Comparison of ENCODE assay signal across 8 mouse cellular contexts in the genomic region with DNA sequence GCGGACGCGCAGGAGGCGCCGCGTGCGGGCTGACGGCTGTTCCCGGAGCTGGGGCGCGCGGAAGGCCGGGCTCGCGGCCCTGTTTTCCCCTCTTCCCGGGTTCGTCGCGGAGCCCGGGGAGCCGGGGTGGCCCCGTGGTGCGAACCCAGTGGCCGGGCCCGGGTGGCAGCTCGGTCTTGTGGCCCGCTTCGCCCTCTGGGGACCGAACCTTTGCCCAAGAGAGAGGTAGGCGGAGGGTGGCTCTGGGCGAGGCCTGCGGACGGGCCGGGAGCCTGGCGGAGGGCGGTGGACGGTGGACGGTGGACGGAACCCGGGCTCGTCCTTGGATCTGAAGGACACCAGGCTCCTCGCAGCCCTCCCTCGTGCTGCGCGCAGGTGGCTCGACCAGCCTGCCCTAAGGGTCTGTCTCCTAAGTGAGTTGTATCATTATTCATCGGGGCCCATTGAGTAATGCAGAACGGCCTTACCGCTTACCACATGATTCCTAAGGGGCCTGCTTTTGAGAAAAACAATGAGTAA. TPM values are rescaled to one million over a fixed set of nuclear protein-coding genes. Genes with fewer than 3 reads are reported as not detected.
DNase-seq lines count a peak whose midpoint lies in the region; ATAC-seq and TF ChIP-seq lines count a peak whose summit lies in the region.

No protein-coding gene starts in this region.

- H3K4me3 ChIP-seq in lung, adult 2 months (replicated peaks; ENCODE audit: extremely low read depth, low read depth, low read length): peak overlapping the region; percentile 68
- peak overlapping the region; percentile 95 for H3K4me3 ChIP-seq in forebrain, embryonic 14.5 days (ENCODE audit: low read depth, low read length)
- H3K4me3 ChIP-seq in macrophage (ENCODE audit: inconsistent target): peak overlapping the region; percentile 80

- peak overlapping the region; percentile 71 for H3K4me2 ChIP-seq in forebrain, embryonic 14.5 days (ENCODE audit: low read length)

- peak overlapping the region; percentile 79 for H3K27ac ChIP-seq in forebrain, embryonic 14.5 days (ENCODE audit: low read depth, low read length)
- H3K27ac ChIP-seq in macrophage: peak overlapping the region; percentile 58

- H3K79me2 ChIP-seq in macrophage (ENCODE audit: inconsistent target): peaks cover 51% of the 10 kb centered on the region

- no peaks in the 10 kb centered on the region for H3K9me3 ChIP-seq in forebrain, embryonic 14.5 days (replicated peaks; ENCODE audit: control insufficient read depth, low read length)

- no peak for TF ChIP-seq CTCF in lung, adult 2 months (IDR thresholded peaks at IDR 0.05; ENCODE audit: insufficient read depth, low read length)
- no peak for TF ChIP-seq CTCF in brain, embryonic 14.5 days (IDR thresholded peaks at IDR 0.05; ENCODE audit: borderline replicate concordance, extremely low read depth, insufficient read depth, insufficient read length)

- H3K4me1 ChIP-seq in lung, adult 2 months (ENCODE audit: control insufficient read depth, insufficient read depth, low read length): no peaks in the 10 kb centered on the region; the same call in none of the 2 replicates
- 0 out of 2 replicates have a peak, but pooled peaks cover 12% of the 10 kb centered on the region for H3K4me1 ChIP-seq in forebrain, embryonic 14.5 days (ENCODE audit: control insufficient read depth, insufficient read depth, low read length)

- no peak for DNase-seq in lung, adult 2 months
- no peak for DNase-seq in lung, postnatal 4 days
- peak; percentile 35 for DNase-seq in brain, embryonic 14.5 days (ENCODE audit: low read depth)
- DNase-seq in forebrain, embryonic 14.5 days (ENCODE audit: low spot score): no peak
- no peak for DNase-seq in layer of hippocampus, postnatal 25 days (ENCODE audit: extremely low spot score in 1 of 2, low spot score in 1 of 2)
- DNase-seq in spleen, adult 18-20 months: no peak

- ATAC-seq in forebrain, embryonic 14.5 days: peak; percentile 75
- ATAC-seq in activated CD4-positive, CD25-positive, alpha-beta regulatory T cell, adult 4 months: no peak

- H3K27me3 ChIP-seq in forebrain, embryonic 14.5 days (replicated peaks; ENCODE audit: control insufficient read depth, insufficient read depth, low read length): no peaks in the 10 kb centered on the region

- WGBS in lung, adult 2 months: under 1% methylated on average over 49 of the region's 49 CpGs
- WGBS in forebrain, embryonic 14.5 days: under 1% methylated on average over 35 of the region's 49 CpGs
- under 1% methylated on average over 47 of the region's 49 CpGs for WGBS in macrophage (ENCODE audit: missing documents)

- peak overlapping the region; percentile 97 for H3K9ac ChIP-seq in forebrain, embryonic 14.5 days (ENCODE audit: low read length)

- no peak for TF ChIP-seq POLR2A in lung, adult 2 months (IDR thresholded peaks at IDR 0.05; ENCODE audit: borderline replicate concordance, extremely low read depth, low read depth, low read length)
- TF ChIP-seq POLR2A in brain, embryonic 14.5 days (IDR thresholded peaks at IDR 0.05; ENCODE audit: borderline replicate concordance, extremely low read depth, insufficient read depth, insufficient read length, poor library complexity, severe bottlenecking): no peak

- peaks cover 37% of the 10 kb centered on the region for H3K36me3 ChIP-seq in forebrain, embryonic 14.5 days (ENCODE audit: control insufficient read depth, insufficient read depth, low read length)
- H3K36me3 ChIP-seq in macrophage (ENCODE audit: inconsistent target): peaks cover 32% of the 10 kb centered on the region

RNA-seq across cellular contexts. Expression of gene Zfp655, which starts 0.4 kb away (rescaled TPM):
- polyA plus RNA-seq in lung, adult 2 months (2012; rRNA removed): 11.4 and 18.0 TPM in 2 replicates
- polyA plus RNA-seq in brain, embryonic 14.5 days (2012; rRNA removed): 20.9 and 21.4 TPM in 2 replicates
- 42.8 and 45.7 TPM in 2 replicates for polyA plus RNA-seq in forebrain, embryonic 14.5 days (2014; fragmentation: Nextera tagmentation; extraction: Ambion mirVana)
- total RNA-seq in macrophage (2018; cell fraction: chromatin; rRNA removed): 100 to 1,000 TPM in 23 of 26 experiments, 10 to 100 TPM in 3; 82.8 to 262 (median 161) TPM
- total RNA-seq in macrophage (2018; cell fraction: cytosol; rRNA removed): 10 to 100 TPM; 32.7 to 62.9 (median 47.7) TPM
- total RNA-seq in macrophage (2018; cell fraction: nucleus; rRNA removed): 100 to 1,000 TPM in 17 of 26 experiments, 10 to 100 TPM in 9; 59.9 to 193 (median 122) TPM
- polyA plus RNA-seq in macrophage (2018): 34.3 to 40.2 TPM (median 37.0 TPM) in 3 replicates
- total RNA-seq in layer of hippocampus, postnatal 25 days (2021): 10 to 100 TPM; 25.7 to 26.7 TPM
- 10 to 100 TPM; 59.5 to 61.1 TPM for polyA plus RNA-seq in activated CD4-positive, CD25-positive, alpha-beta regulatory T cell, adult 4 months (2017; shearing (Covaris generic))

RNA-seq across cellular contexts. Expression of gene Zkscan5, which starts 27.6 kb away (rescaled TPM):
- polyA plus RNA-seq in lung, adult 2 months (2012; rRNA removed): 3.1 and 4.1 TPM in 2 replicates
- 9.3 and 12.3 TPM in 2 replicates for polyA plus RNA-seq in brain, embryonic 14.5 days (2012; rRNA removed)
- 17.7 and 17.8 TPM in 2 replicates for polyA plus RNA-seq in forebrain, embryonic 14.5 days (2014; fragmentation: Nextera tagmentation; extraction: Ambion mirVana)
- total RNA-seq in macrophage (2018; cell fraction: chromatin; rRNA removed): 10 to 100 TPM in 9 of 26 experiments, 1 to 10 TPM in 17; 2.4 to 16.3 (median 6.5) TPM
- 1 to 10 TPM; 1.1 to 7.1 (median 4.0) TPM for total RNA-seq in macrophage (2018; cell fraction: cytosol; rRNA removed)
- total RNA-seq in macrophage (2018; cell fraction: nucleus; rRNA removed): 10 to 100 TPM in 4 of 26 experiments, 1 to 10 TPM in 22; 2.4 to 11.5 (median 4.6) TPM
- 4.0 to 4.8 TPM (median 4.2 TPM) in 3 replicates for polyA plus RNA-seq in macrophage (2018)
- 10 to 100 TPM; 11.8 to 12.5 TPM for total RNA-seq in layer of hippocampus, postnatal 25 days (2021)
- 1 to 10 TPM; 4.8 to 6.0 TPM for polyA plus RNA-seq in activated CD4-positive, CD25-positive, alpha-beta regulatory T cell, adult 4 months (2017; shearing (Covaris generic))

RNA-seq across cellular contexts. Expression of gene Zkscan14, which starts 30.3 kb away (rescaled TPM):
- polyA plus RNA-seq in lung, adult 2 months (2012; rRNA removed): 3.1 and 4.2 TPM in 2 replicates
- 5.7 and 6.7 TPM in 2 replicates for polyA plus RNA-seq in brain, embryonic 14.5 days (2012; rRNA removed)
- 14.9 and 16.4 TPM in 2 replicates for polyA plus RNA-seq in forebrain, embryonic 14.5 days (2014; fragmentation: Nextera tagmentation; extraction: Ambion mirVana)
- 10 to 100 TPM in 6 of 26 experiments, 1 to 10 TPM in 20; 1.7 to 19.7 (median 4.7) TPM for total RNA-seq in macrophage (2018; cell fraction: chromatin; rRNA removed)
- 1 to 10 TPM in 25 of 26 experiments, under 1 TPM in 1; 0.66 to 9.6 (median 4.9) TPM for total RNA-seq in macrophage (2018; cell fraction: cytosol; rRNA removed)
- total RNA-seq in macrophage (2018; cell fraction: nucleus; rRNA removed): 10 to 100 TPM in 3 of 26 experiments, 1 to 10 TPM in 23; 1.3 to 15.5 (median 3.3) TPM
- 5.3 to 8.3 TPM (median 7.4 TPM) in 3 replicates for polyA plus RNA-seq in macrophage (2018)
- total RNA-seq in layer of hippocampus, postnatal 25 days (2021): 10 to 100 TPM; 11.1 to 13.8 TPM
- polyA plus RNA-seq in activated CD4-positive, CD25-positive, alpha-beta regulatory T cell, adult 4 months (2017; shearing (Covaris generic)): 10 to 100 TPM; 16.7 to 20.3 TPM

RNA-seq across cellular contexts. Expression of gene Atp5j2, which starts 40.1 kb away (rescaled TPM):
- polyA plus RNA-seq in lung, adult 2 months (2012; rRNA removed): 65.1 and 107 TPM in 2 replicates
- 220 and 254 TPM in 2 replicates for polyA plus RNA-seq in brain, embryonic 14.5 days (2012; rRNA removed)
- 513 and 604 TPM in 2 replicates for polyA plus RNA-seq in forebrain, embryonic 14.5 days (2014; fragmentation: Nextera tagmentation; extraction: Ambion mirVana)
- total RNA-seq in macrophage (2018; cell fraction: chromatin; rRNA removed): 10 to 100 TPM in 24 of 26 experiments, 1 to 10 TPM in 2; 6.7 to 44.9 (median 20.2) TPM
- total RNA-seq in macrophage (2018; cell fraction: cytosol; rRNA removed): 100 to 1,000 TPM; 155 to 212 (median 175) TPM
- total RNA-seq in macrophage (2018; cell fraction: nucleus; rRNA removed): 10 to 100 TPM; 15.8 to 53.5 (median 31.2) TPM
- 102 to 214 TPM (median 189 TPM) in 3 replicates for polyA plus RNA-seq in macrophage (2018)
- total RNA-seq in layer of hippocampus, postnatal 25 days (2021): 100 to 1,000 TPM; 264 to 268 TPM
- 100 to 1,000 TPM; 418 to 445 TPM for polyA plus RNA-seq in activated CD4-positive, CD25-positive, alpha-beta regulatory T cell, adult 4 months (2017; shearing (Covaris generic))

RNA-seq across cellular contexts. Expression of gene Zscan25, which starts 48.3 kb away (rescaled TPM):
- polyA plus RNA-seq in lung, adult 2 months (2012; rRNA removed): 15.6 and 18.8 TPM in 2 replicates
- polyA plus RNA-seq in brain, embryonic 14.5 days (2012; rRNA removed): 20.4 and 21.4 TPM in 2 replicates
- 0.98 and 1.6 TPM in 2 replicates for polyA plus RNA-seq in forebrain, embryonic 14.5 days (2014; fragmentation: Nextera tagmentation; extraction: Ambion mirVana)
- 10 to 100 TPM in 24 of 26 experiments, 1 to 10 TPM in 2; 5.5 to 28.7 (median 18.4) TPM for total RNA-seq in macrophage (2018; cell fraction: chromatin; rRNA removed)
- total RNA-seq in macrophage (2018; cell fraction: cytosol; rRNA removed): 10 to 100 TPM in 13 of 26 experiments, 1 to 10 TPM in 13; 5.5 to 13.2 (median 10.1) TPM
- 10 to 100 TPM in 22 of 26 experiments, 1 to 10 TPM in 4; 7.8 to 19.3 (median 13.6) TPM for total RNA-seq in macrophage (2018; cell fraction: nucleus; rRNA removed)
- polyA plus RNA-seq in macrophage (2018): 8.7 to 9.0 TPM (median 8.9 TPM) in 3 replicates
- total RNA-seq in layer of hippocampus, postnatal 25 days (2021): 10 to 100 TPM; 18.9 to 19.7 TPM
- polyA plus RNA-seq in activated CD4-positive, CD25-positive, alpha-beta regulatory T cell, adult 4 months (2017; shearing (Covaris generic)): under 1 TPM; 0.37 to 0.45 TPM
